Mouse (Mus musculus): Measurements from ENCODE around the gene Ffar1. TPM values are rescaled to one million over a fixed set of nuclear protein-coding genes. Genes with fewer than 3 reads are reported as not detected.

The Ffar1 gene
- not detected in 2 replicates for polyA plus RNA-seq (2015; fragmentation: Nextera tagmentation; extraction: Ambion mirVana)

DNA sequence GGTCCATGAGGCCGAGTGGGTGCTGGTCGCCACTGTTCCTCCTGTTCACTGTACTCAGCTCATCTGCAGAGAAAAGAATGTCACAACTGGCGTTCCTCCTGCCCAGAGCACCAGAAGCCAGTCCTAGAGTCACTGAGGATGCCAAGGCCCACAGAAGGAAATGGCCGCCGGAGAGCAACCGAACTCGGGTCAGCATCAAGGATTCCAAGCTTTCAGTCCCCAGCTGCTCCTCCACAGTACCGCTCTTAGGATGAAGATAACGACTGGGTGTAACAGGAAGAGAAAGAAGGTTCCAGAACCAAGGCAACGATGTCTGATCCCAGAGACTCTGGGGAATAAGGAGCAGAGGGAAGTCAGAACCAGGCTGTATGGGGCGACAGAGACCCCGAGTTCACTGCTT lies at the start of gene Ffar1:
Gene Ffar1, minus strand, starts transcription at position 101 of the 400 bp plus-strand sequence.
- Histone ChIP-seq H3K4me2 (no peak within 1 kb of the TSS), H3K27me3 (replicated peaks) (no peaks in the 10 kb centered on the region), H3K9ac (replicated peaks) (no peak within 1 kb of the TSS), H3K36me3 (no peaks in the 10 kb centered on the region), H3K9me3 (replicated peaks) (no peaks in the 10 kb centered on the region), H3K27ac (replicated peaks) (no peak within 1 kb of the TSS), H3K4me3 (replicated peaks) (no peak within 1 kb of the TSS), H3K4me1 (peaks cover 4% of the 10 kb centered on the region; the same call in 1 of the 2 replicates)
- no peak for ATAC-seq (ENCODE audit: low FRiP score)
- WGBS = 87% methylated on average over 12 of the region's 12 CpGs

DNA sequence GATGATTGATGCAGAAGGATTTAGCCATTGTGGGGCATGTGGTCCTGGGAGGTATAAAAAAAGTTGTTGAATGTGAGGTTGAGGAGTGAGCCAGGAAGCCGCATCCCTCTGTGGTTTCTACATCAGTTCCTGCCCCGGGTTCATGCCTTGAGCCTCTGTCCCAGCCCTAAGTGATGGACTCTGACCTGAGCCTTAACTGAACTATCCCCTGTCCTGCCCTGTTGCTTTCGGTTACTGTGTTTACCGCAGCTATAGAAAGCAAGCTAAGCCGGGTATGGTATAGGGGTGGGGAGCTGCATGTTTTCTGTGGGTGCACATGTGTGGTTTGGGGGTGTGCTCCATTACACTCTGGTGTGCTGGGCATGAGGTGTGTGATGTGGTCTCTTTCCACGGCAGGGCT lies 48.4 kb upstream of the Ffar1 start:
- Histone ChIP-seq H3K27ac (replicated peaks) (no peak overlapping the region), H3K9me3 (replicated peaks) (no peaks in the 10 kb centered on the region), H3K4me3 (replicated peaks) (no peak overlapping the region), H3K9ac (replicated peaks) (no peak overlapping the region), H3K36me3 (no peaks in the 10 kb centered on the region), H3K27me3 (replicated peaks) (no peaks in the 10 kb centered on the region; the same call in 1 of the 2 replicates), H3K4me1 (peaks cover 6% of the 10 kb centered on the region), H3K4me2 (no peak overlapping the region)
- 85% methylated on average over 6 of the region's 6 CpGs for WGBS
- no peak for ATAC-seq (ENCODE audit: low FRiP score)

DNA sequence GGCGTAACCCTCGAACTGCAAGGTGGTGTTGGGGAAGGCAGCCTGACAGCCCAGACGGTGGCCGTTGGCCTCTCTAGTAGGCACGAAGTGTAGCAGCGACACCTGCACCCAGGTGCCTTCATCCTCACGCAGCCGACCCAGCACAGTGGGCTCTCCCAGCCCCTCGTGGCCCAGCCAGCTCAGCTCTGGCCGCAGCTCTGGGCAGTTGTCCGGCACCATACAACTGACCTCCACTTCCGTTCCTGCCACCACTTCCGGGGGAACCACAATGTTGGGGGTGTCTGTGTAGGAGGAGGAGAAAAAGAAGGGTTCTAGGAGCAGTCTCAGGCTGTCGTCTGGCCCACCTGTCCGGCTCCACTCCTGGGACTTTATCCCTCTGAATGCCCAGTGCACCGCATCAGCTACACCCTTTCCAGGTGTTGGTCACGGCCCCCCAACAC lies 47.6 kb upstream of the Ffar1 start:
- 28% methylated on average over 17 of the region's 17 CpGs for WGBS
- H3K9ac ChIP-seq (replicated peaks) = no peak overlapping the region
- H3K27ac ChIP-seq (replicated peaks) = no peak overlapping the region
- no peaks in the 10 kb centered on the region; the same call in 1 of the 2 replicates for H3K27me3 ChIP-seq (replicated peaks)
- peak overlapping the region; percentile 33 for H3K4me3 ChIP-seq (replicated peaks)
- no peaks in the 10 kb centered on the region for H3K9me3 ChIP-seq (replicated peaks)
- peak overlapping the region; percentile 61 for H3K4me2 ChIP-seq
- peaks cover 6% of the 10 kb centered on the region for H3K4me1 ChIP-seq
- ATAC-seq (ENCODE audit: low FRiP score) = peak; percentile 11; the same call in 1 of the 2 replicates
- no peaks in the 10 kb centered on the region for H3K36me3 ChIP-seq

DNA sequence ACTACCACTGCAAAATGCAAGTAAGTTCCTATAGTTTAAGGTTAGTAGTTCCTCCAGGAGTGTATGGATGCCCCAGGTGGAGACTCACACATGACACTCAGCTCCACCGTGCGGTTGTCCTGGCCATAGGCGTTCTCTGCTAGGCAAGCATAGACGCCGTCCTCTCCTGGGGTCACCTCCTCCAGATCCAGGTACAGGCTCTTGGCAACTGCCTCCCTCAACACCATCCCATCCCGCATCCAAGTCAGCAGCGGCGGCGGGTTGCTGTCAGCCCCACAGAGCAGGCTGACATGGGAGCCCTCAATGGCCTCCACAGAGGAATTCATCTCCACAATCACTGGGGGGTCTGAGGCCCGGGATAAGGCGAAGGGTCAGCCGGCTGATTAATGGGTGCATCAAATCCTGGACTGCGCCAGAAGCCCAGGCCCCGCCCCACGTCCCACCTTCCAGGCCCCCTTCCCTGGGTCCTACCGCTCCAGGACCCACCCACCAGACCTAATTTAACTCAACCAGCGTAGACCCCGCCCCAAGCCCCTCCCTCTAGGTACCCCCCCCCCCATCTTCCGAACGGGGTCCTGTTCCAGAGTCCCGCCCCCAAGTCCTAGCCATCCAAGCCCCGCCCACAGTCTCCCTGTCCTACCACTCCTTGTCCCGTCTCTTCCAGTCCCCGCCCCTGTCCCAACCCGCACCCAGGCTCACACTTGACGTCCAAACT lies 47.1 kb upstream of the Ffar1 start:
- Histone ChIP-seq H3K27ac (replicated peaks) (no peak overlapping the region), H3K27me3 (replicated peaks) (no peaks in the 10 kb centered on the region; the same call in 1 of the 2 replicates), H3K4me1 (peaks cover 6% of the 10 kb centered on the region), H3K9ac (replicated peaks) (peak overlapping the region; percentile 20; the same call in 1 of the 2 replicates), H3K9me3 (replicated peaks) (no peaks in the 10 kb centered on the region), H3K4me2 (peak overlapping the region; percentile 61), H3K4me3 (replicated peaks) (peak overlapping the region; percentile 33), H3K36me3 (no peaks in the 10 kb centered on the region)
- WGBS = 3% methylated on average over 23 of the region's 26 CpGs
- ATAC-seq (ENCODE audit: low FRiP score) = peak; percentile 59; the same call in 1 of the 2 replicates

DNA sequence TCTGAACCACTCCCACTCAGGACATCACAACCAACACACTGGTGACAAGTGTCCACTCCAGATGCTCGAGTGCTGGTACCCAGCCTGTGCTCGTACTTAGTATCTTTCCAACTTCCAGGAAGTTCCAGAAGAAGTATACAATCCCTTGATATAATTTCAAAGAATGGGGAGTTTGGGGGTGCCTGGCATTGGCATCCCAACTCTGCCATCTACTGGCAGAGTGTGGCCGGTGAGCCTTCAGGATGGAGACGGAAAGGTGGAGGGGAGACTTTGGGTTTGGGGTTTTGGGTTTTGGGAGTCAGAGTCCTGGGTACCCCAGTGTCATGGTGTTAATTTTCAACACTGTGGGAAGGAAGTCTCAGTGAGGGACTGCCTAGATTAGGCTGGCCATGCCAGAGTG lies 42.7 kb upstream of the Ffar1 start:
- no peak overlapping the region for H3K9ac ChIP-seq (replicated peaks)
- no peak for ATAC-seq (ENCODE audit: low FRiP score)
- peaks cover 6% of the 10 kb centered on the region for H3K4me1 ChIP-seq
- H3K27me3 ChIP-seq (replicated peaks) = no peaks in the 10 kb centered on the region; the same call in 1 of the 2 replicates
- H3K4me2 ChIP-seq = no peak overlapping the region
- H3K4me3 ChIP-seq (replicated peaks) = no peak overlapping the region
- no peaks in the 10 kb centered on the region for H3K36me3 ChIP-seq
- no peaks in the 10 kb centered on the region for H3K9me3 ChIP-seq (replicated peaks)
- no peak overlapping the region for H3K27ac ChIP-seq (replicated peaks)
- WGBS = 54% methylated on average over 4 of the region's 4 CpGs

DNA sequence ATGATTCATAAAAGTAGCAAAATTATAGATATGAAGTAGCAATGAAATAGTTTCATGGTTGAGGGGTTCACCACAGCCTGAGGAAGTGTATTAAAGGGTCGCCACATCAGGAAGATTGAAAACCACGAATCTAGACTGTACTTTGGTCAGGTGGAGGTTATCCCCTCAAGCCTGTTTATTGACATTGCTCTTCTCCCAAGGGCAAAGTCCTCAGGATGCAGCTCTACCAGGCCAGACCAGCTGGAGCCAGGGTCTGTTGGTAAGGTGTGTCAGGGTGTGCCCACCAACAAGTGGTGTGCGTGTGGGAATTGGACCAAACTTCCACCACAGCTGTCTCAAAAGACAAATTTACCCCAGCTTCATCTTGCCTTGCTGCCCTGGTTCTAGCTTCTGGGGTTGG lies 33.9 kb upstream of the Ffar1 start:
- Histone ChIP-seq H3K27ac (replicated peaks) (no peak overlapping the region), H3K9me3 (replicated peaks) (no peaks in the 10 kb centered on the region), H3K36me3 (no peaks in the 10 kb centered on the region), H3K4me1 (no peaks in the 10 kb centered on the region), H3K4me3 (replicated peaks) (no peak overlapping the region), H3K27me3 (replicated peaks) (no peaks in the 10 kb centered on the region), H3K4me2 (no peak overlapping the region), H3K9ac (replicated peaks) (no peak overlapping the region)
- WGBS = 95% methylated on average over 3 of the region's 3 CpGs
- no peak for ATAC-seq (ENCODE audit: low FRiP score)

DNA sequence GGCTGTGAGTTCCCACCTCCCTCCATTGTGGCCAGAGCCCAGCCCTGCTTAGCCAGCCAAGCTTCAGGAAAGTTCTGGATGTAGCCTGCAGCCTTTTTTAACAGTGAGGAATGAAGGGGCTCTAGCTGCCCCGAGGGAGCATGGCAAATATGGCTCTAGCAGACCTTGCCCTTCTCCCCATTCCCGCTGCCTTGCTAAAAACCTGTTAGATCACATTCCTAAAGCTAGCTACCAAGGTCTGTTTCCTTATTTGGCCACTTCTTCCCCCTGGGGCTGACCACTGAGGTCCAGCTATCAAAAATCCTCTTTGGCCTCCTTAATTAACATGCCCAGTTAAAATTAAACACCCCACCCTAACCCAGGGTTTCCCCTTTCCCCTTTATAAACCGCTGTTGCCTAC lies 31.2 kb upstream of the Ffar1 start:
- H3K9me3 ChIP-seq (replicated peaks) = no peaks in the 10 kb centered on the region
- H3K4me2 ChIP-seq = no peak overlapping the region
- H3K36me3 ChIP-seq = no peaks in the 10 kb centered on the region
- ATAC-seq (ENCODE audit: low FRiP score) = no peak
- H3K4me3 ChIP-seq (replicated peaks) = no peak overlapping the region
- H3K9ac ChIP-seq (replicated peaks) = no peak overlapping the region
- no peak overlapping the region for H3K27ac ChIP-seq (replicated peaks)
- no peaks in the 10 kb centered on the region for H3K4me1 ChIP-seq
- WGBS = 72% methylated on average over 3 of the region's 3 CpGs
- H3K27me3 ChIP-seq (replicated peaks) = no peaks in the 10 kb centered on the region

DNA sequence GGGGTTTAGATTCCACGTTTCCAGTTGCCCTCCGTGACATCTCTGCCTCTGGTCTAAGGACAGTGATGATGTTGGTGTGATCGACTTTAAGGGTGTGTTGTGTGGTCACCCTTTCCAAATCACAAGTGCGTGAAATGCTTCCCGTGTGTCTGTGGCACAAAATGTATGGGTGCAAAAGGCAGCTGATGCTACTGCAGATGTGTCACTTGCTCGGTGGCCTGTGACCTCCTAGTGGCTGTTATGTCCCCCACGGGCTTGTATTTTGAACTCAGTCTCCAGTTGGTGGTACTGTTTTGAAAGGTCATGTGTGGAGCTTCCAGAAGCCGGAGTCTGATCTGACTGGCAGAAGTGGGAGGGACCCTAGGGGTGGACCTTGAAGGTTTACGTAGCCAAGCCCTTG lies 30.4 kb upstream of the Ffar1 start:
- no peak overlapping the region for H3K27ac ChIP-seq (replicated peaks)
- no peak for ATAC-seq (ENCODE audit: low FRiP score)
- no peak overlapping the region for H3K9ac ChIP-seq (replicated peaks)
- H3K9me3 ChIP-seq (replicated peaks) = no peaks in the 10 kb centered on the region
- no peaks in the 10 kb centered on the region for H3K27me3 ChIP-seq (replicated peaks)
- 83% methylated on average over 9 of the region's 9 CpGs for WGBS
- H3K4me3 ChIP-seq (replicated peaks) = no peak overlapping the region
- H3K36me3 ChIP-seq = no peaks in the 10 kb centered on the region
- H3K4me1 ChIP-seq = no peaks in the 10 kb centered on the region
- H3K4me2 ChIP-seq = no peak overlapping the region

DNA sequence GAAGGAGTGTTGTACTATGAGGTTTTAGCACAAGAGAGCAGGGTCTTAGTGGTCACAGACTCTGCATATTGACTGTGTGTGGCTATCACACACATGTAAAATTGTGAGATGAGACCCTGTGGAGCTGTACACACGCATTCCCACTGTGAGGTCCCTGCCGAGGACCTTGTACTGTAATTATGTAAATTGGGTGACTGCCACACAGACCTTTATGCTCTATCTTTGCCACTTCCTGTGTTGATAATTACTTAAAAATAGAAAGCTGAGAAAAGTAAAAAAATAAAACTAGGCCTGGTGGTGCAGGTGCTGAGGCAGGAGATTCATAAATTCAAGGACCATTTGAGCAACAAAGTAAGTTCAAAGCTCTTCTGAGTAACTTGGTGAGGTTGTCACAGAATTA lies 29.3 kb upstream of the Ffar1 start:
- no peak overlapping the region for H3K4me2 ChIP-seq
- no peak overlapping the region for H3K27ac ChIP-seq (replicated peaks)
- H3K36me3 ChIP-seq = no peaks in the 10 kb centered on the region
- no peak for ATAC-seq (ENCODE audit: low FRiP score)
- H3K4me3 ChIP-seq (replicated peaks) = no peak overlapping the region
- no peaks in the 10 kb centered on the region for H3K9me3 ChIP-seq (replicated peaks)
- 68% methylated on average over 2 of the region's 2 CpGs for WGBS
- H3K27me3 ChIP-seq (replicated peaks) = no peaks in the 10 kb centered on the region
- H3K4me1 ChIP-seq = no peaks in the 10 kb centered on the region
- no peak overlapping the region for H3K9ac ChIP-seq (replicated peaks)

DNA sequence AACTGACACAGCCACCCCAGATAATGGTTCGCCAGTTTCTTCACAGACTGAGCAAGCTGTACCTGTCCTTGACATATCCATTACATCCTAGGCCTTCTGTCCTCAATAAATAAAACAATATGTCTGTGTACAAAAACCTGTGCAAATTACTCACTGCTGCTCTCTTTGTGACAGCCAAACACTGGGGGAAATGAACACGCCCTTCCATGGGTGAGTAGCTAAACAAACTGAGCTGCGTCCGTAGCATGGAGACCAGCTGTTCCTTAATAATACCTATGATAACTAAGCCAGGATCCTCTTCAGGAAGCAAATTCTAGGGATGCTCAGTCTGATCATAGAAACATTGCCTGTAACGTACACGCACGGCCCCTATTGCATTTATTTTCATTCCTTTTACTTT lies 27.4 kb upstream of the Ffar1 start:
- Histone ChIP-seq H3K9ac (replicated peaks) (no peak overlapping the region), H3K4me1 (no peaks in the 10 kb centered on the region), H3K9me3 (replicated peaks) (no peaks in the 10 kb centered on the region), H3K4me2 (no peak overlapping the region), H3K27ac (replicated peaks) (no peak overlapping the region), H3K36me3 (no peaks in the 10 kb centered on the region), H3K4me3 (replicated peaks) (no peak overlapping the region), H3K27me3 (replicated peaks) (no peaks in the 10 kb centered on the region)
- 83% methylated on average over 7 of the region's 7 CpGs for WGBS
- ATAC-seq (ENCODE audit: low FRiP score) = no peak

DNA sequence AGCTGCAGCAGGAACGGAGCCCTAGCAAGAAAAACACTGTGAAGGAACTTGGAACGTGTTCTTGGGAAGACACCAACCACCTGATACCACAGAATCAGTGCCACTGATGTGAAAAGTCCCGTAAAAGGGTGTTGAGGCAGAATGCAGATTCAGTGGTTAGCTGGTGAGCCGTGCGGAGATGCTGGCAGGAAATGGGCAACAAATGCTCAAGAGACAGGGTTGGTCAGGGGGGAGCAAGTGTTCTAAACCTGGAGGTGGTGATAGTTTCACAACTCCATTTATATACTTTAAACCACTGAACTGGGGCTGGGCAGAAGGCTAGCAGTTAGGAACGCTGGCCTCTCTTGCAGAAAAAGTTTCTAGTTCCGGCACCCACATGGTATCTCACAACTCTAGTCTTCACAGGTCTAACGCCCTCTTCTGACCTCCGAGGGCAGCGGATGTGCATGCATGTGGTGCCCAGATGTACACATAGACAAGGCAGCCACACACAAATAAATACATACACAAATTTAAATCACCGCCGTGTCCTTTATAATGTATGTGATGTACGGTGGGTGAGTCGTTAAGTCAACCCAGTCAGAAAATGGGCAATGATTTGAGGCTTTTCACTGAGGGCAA lies 26.3 kb upstream of the Ffar1 start:
- H3K4me2 ChIP-seq = no peak overlapping the region
- no peak for ATAC-seq (ENCODE audit: low FRiP score)
- H3K27me3 ChIP-seq (replicated peaks) = no peaks in the 10 kb centered on the region
- no peaks in the 10 kb centered on the region for H3K36me3 ChIP-seq
- H3K4me3 ChIP-seq (replicated peaks) = no peak overlapping the region
- 83% methylated on average over 14 of the region's 14 CpGs for WGBS
- H3K9ac ChIP-seq (replicated peaks) = no peak overlapping the region
- no peaks in the 10 kb centered on the region for H3K9me3 ChIP-seq (replicated peaks)
- H3K27ac ChIP-seq (replicated peaks) = no peak overlapping the region
- H3K4me1 ChIP-seq = no peaks in the 10 kb centered on the region

DNA sequence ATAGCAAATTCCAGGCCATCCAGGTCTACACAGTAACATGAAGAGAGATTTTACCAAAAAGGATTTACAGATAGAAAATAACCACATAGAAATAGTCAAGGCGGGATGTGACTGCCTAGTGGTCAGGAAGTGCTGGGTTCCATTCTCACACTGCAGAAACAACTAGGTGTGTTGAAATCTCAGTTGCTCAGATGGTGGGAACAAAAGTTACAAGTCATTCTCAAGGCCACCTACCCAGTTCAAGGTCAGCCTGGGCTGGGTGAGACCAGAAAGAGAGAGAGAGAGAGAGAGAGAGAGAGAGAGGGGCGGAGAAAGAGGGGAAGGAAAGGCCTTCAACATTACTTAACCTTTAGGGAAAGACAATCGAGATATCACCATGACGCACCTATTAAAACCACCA lies 25.5 kb upstream of the Ffar1 start:
- Histone ChIP-seq H3K4me1 (no peaks in the 10 kb centered on the region), H3K27me3 (replicated peaks) (no peaks in the 10 kb centered on the region), H3K9me3 (replicated peaks) (no peaks in the 10 kb centered on the region), H3K27ac (replicated peaks) (no peak overlapping the region), H3K9ac (replicated peaks) (no peak overlapping the region), H3K4me2 (no peak overlapping the region), H3K36me3 (no peaks in the 10 kb centered on the region), H3K4me3 (replicated peaks) (no peak overlapping the region)
- WGBS = 86% methylated on average over 4 of the region's 4 CpGs
- no peak for ATAC-seq (ENCODE audit: low FRiP score)

All from neural tube, embryonic 15.5 days (tissue).